Mouse (Mus musculus) midbrain, embryonic 10.5 days (tissue): ENCODE data around the gene Elp1. TPM values are rescaled to one million over a fixed set of nuclear protein-coding genes. Genes with fewer than 3 reads are reported as not detected.

Source experiments
- DNase-seq: peaks from one replicate; pipeline ENCODE4 v3.0.0-alpha.2; 2017; ENCODE audit warnings: low spot score
- H3K27ac ChIP-seq: fragments of 300-500 bp; sonication (generic); replicated peaks from 2 replicates; pipeline ENCODE4 v1.5.1; 2016; ENCODE audit warnings: mild to moderate bottlenecking
- H3K27me3 ChIP-seq: fragments of 300-500 bp; sonication (generic); 2 replicates; pipeline ENCODE4 v1.6.1; 2016; ENCODE audit warnings: low read depth, mild to moderate bottlenecking; ENCODE audit not compliant: poor library complexity, severe bottlenecking
- H3K36me3 ChIP-seq: fragments of 300-500 bp; sonication (generic); 2 replicates; pipeline ENCODE4 v1.6.1; 2016; ENCODE audit warnings: mild to moderate bottlenecking, moderate library complexity
- H3K4me1 ChIP-seq: fragments of 300-500 bp; sonication (generic); 2 replicates; pipeline ENCODE4 v1.6.1; 2016
- H3K4me3 ChIP-seq: fragments of 300-500 bp; sonication (generic); 2 replicates; pipeline ENCODE4 v1.5.1; 2016; ENCODE audit warnings: mild to moderate bottlenecking, moderate library complexity
- H3K9me3 ChIP-seq: fragments of 300-500 bp; sonication (generic); replicated peaks from 2 replicates; pipeline ENCODE4 v1.6.1; 2016; ENCODE audit warnings: mild to moderate bottlenecking
- WGBS: fragments of 180-500 bp; shearing (Covaris S2); methylation state at CpG from one replicate; pipeline ENCODE4 v1.1.7; 2016; 5-methylcytosine and 5-hydroxymethylcytosine counted together
- polyA plus RNA-seq: library from polyadenylated mRNA; unstranded; fragments of >200 nt; fragmentation: Nextera tagmentation; extraction: Ambion mirVana; gene quantifications from 2 replicates; pipeline ENCODE4 v1.2.1, GENCODE M21; 2016

The Elp1 gene
- polyA plus RNA-seq, 1 experiment from 2014 or later: 80.1 TPM

- H3K27ac ChIP-seq: no peak overlapping the region
- peak; percentile 39 for DNase-seq
These were observed 80.7 kb downstream of the Elp1 start for GRCm38 (mm10) chr4:56721469-56721868.

GRCm38 (mm10) chr4:56720403-56720802 lies 81.7 kb downstream of the Elp1 start:
- no peaks in the 10 kb centered on the region for H3K4me1 ChIP-seq
- H3K9me3 ChIP-seq: no peaks in the 10 kb centered on the region
- no peak overlapping the region for H3K27ac ChIP-seq
- no peaks in the 10 kb centered on the region for H3K27me3 ChIP-seq
- H3K4me3 ChIP-seq: no peak overlapping the region
- H3K36me3 ChIP-seq: no peaks in the 10 kb centered on the region
- DNase-seq: no peak
- WGBS: 85% methylated on average over 9 of the region's 9 CpGs

More at GRCm38 (mm10) chr4:56721469-56721868, 80.7 kb downstream of the Elp1 start:
- H3K9me3 ChIP-seq: no peaks in the 10 kb centered on the region
- no peaks in the 10 kb centered on the region for H3K36me3 ChIP-seq
- no peaks in the 10 kb centered on the region for H3K27me3 ChIP-seq
- no peak overlapping the region for H3K4me3 ChIP-seq
- H3K4me1 ChIP-seq: no peaks in the 10 kb centered on the region
- WGBS: 29% methylated on average over 3 of the region's 3 CpGs

GRCm38 (mm10) chr4:56719456-56719855 lies 82.7 kb downstream of the Elp1 start:
- H3K9me3 ChIP-seq: no peaks in the 10 kb centered on the region
- no peaks in the 10 kb centered on the region for H3K36me3 ChIP-seq
- H3K4me3 ChIP-seq: no peak overlapping the region
- H3K4me1 ChIP-seq: no peaks in the 10 kb centered on the region
- H3K27ac ChIP-seq: no peak overlapping the region
- 74% methylated on average over 9 of the region's 9 CpGs for WGBS
- H3K27me3 ChIP-seq: no peaks in the 10 kb centered on the region
- DNase-seq: no peak

GRCm38 (mm10) chr4:56718573-56719442 lies 83.3 kb downstream of the Elp1 start:
- Histone ChIP-seq H3K4me3 (no peak overlapping the region), H3K9me3 (no peaks in the 10 kb centered on the region), H3K36me3 (no peaks in the 10 kb centered on the region), H3K27ac (no peak overlapping the region), H3K4me1 (no peaks in the 10 kb centered on the region), H3K27me3 (no peaks in the 10 kb centered on the region)
- no peak for DNase-seq
- WGBS: 84% methylated on average over 12 of the region's 12 CpGs

- Histone ChIP-seq H3K4me1 (no peaks in the 10 kb centered on the region), H3K4me3 (no peak overlapping the region), H3K27ac (no peak overlapping the region), H3K36me3 (no peaks in the 10 kb centered on the region), H3K27me3 (no peaks in the 10 kb centered on the region), H3K9me3 (no peaks in the 10 kb centered on the region)
- no peak for DNase-seq
- 89% methylated on average over 3 of the region's 3 CpGs for WGBS
These were observed 84.2 kb downstream of the Elp1 start for GRCm38 (mm10) chr4:56717932-56718331.

- H3K4me1 ChIP-seq: no peaks in the 10 kb centered on the region
- 64% methylated on average over 5 of the region's 5 CpGs for WGBS
- no peaks in the 10 kb centered on the region for H3K9me3 ChIP-seq
- H3K27me3 ChIP-seq: no peaks in the 10 kb centered on the region
- no peaks in the 10 kb centered on the region for H3K36me3 ChIP-seq
- H3K27ac ChIP-seq: no peak overlapping the region
- no peak for DNase-seq
- H3K4me3 ChIP-seq: no peak overlapping the region
These were observed 85.3 kb downstream of the Elp1 start for GRCm38 (mm10) chr4:56716801-56717200.

- H3K9me3 ChIP-seq: no peaks in the 10 kb centered on the region
- H3K36me3 ChIP-seq: no peaks in the 10 kb centered on the region
- 90% methylated on average over 3 of the region's 3 CpGs for WGBS
- no peak overlapping the region for H3K27ac ChIP-seq
- H3K4me3 ChIP-seq: no peak overlapping the region
- peaks cover 8% of the 10 kb centered on the region for H3K4me1 ChIP-seq
- H3K27me3 ChIP-seq: no peaks in the 10 kb centered on the region
- DNase-seq: no peak
These were observed 89.0 kb downstream of the Elp1 start for GRCm38 (mm10) chr4:56713155-56713554.

- peak; percentile 76 for DNase-seq
- peaks cover 33% of the 10 kb centered on the region for H3K4me1 ChIP-seq
- no peaks in the 10 kb centered on the region for H3K36me3 ChIP-seq
- no peaks in the 10 kb centered on the region for H3K27me3 ChIP-seq
- no peaks in the 10 kb centered on the region for H3K9me3 ChIP-seq
- H3K4me3 ChIP-seq: peak overlapping the region; percentile 30
- 6% methylated on average over 10 of the region's 10 CpGs for WGBS
- peak overlapping the region; percentile 78 for H3K27ac ChIP-seq
These were observed 99.9 kb downstream of the Elp1 start for GRCm38 (mm10) chr4:56702234-56702633.

Other genes starting within 250 kb of the Elp1 start
- gene Gm26657, start 62.3 kb downstream of the Elp1 start, polyA plus RNA-seq: not detected in 2 replicates
- not detected in 2 replicates for gene Actl7b, start 60.9 kb downstream of the Elp1 start, polyA plus RNA-seq
- not detected in 2 replicates for gene Actl7a, start 58.9 kb downstream of the Elp1 start, polyA plus RNA-seq
- gene Fam206a, start within 50 bp of the Elp1 start, polyA plus RNA-seq: 25.7 and 26.1 TPM in 2 replicates
- 28.6 and 29.6 TPM in 2 replicates for gene Ctnnal1, start 62.9 kb upstream of the Elp1 start, polyA plus RNA-seq
- gene Tmem245, start 145.1 kb upstream of the Elp1 start, polyA plus RNA-seq: 11.9 and 12.9 TPM in 2 replicates
- gene Frrs1l, start 188.1 kb upstream of the Elp1 start, polyA plus RNA-seq: 2.0 and 3.3 TPM in 2 replicates